9 mouse cellular contexts compared by ENCODE assay signal in the genomic region with DNA sequence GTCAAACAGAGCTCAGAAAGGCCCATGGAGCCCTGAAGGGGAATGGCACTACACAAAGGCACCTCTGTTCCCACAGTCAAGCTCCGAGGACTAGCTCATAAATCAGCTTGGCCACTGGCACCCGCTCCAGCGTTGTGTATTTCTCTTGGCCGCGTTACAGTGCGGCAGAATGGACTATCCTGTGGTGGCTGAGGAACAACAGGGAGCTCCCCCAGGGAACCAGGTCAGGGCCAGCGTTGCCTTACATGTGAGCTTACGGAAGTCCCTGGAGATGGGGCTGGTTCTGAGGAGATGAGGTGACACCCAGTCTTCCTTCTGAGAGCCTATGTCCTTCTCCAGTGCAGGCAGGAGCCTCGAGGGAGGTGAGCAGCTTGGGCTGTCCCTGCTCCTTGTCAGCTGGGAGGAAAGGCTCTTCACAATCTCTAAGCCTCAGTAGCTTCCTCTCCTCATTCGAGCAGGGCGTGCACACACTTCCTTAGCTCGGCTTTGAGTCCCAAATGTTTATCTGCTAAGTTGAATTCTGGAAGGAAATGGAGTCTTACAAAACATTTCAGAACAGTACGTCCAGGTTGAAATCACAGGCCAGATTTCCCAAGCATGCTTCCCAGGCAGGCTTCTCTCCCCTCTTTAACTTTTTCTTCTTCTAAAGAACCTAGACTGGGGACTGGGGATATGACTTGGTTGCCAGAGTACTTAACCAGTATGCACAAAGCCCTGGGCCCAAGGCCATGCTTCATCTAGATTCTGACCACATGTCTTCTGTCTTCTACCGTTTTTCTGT. TPM values are rescaled to one million over a fixed set of nuclear protein-coding genes. Genes with fewer than 3 reads are reported as not detected.
DNase-seq lines count a peak whose midpoint lies in the region; ATAC-seq lines count a peak whose summit lies in the region.
"Had no signal": no experiment of that assay in that cellular context is flagged by ENCODE, and none has a peak within 500 bp of the region (broad histone marks: within the 10 kb centered on the region; RNA-seq: fewer than 3 reads in every experiment).

No protein-coding gene starts in this region.

- 69% methylated on average over 14 of the region's 14 CpGs for WGBS in hindbrain, embryonic 12.5 days
- WGBS in hindbrain, embryonic 11.5 days = 73% methylated on average over 14 of the region's 14 CpGs
- WGBS in kidney, embryonic 14.5 days = 32% methylated on average over 14 of the region's 14 CpGs

- H3K9me3 ChIP-seq in hindbrain, embryonic 12.5 days (replicated peaks) = no peaks in the 10 kb centered on the region
- no peaks in the 10 kb centered on the region for H3K9me3 ChIP-seq in hindbrain, embryonic 11.5 days (ENCODE audit: control insufficient read depth, low read length)
- no peaks in the 10 kb centered on the region for H3K9me3 ChIP-seq in kidney, embryonic 14.5 days (ENCODE audit: control insufficient read depth, low read length)

- peaks cover 7% of the 10 kb centered on the region; the same call in 1 of the 2 replicates for H3K4me1 ChIP-seq in hindbrain, embryonic 12.5 days
- no peaks in the 10 kb centered on the region for H3K4me1 ChIP-seq in hindbrain, embryonic 11.5 days (replicated peaks; ENCODE audit: control insufficient read depth, insufficient read depth, low read length)
- 0 out of 2 replicates have a peak, but pooled peaks cover 3% of the 10 kb centered on the region for H3K4me1 ChIP-seq in kidney, embryonic 14.5 days (ENCODE audit: control insufficient read depth, insufficient read depth, low read length)

- 0 out of 2 replicates have a peak, but pooled peaks have one; percentile 35 for ATAC-seq in hindbrain, embryonic 12.5 days (ENCODE audit: low FRiP score)
- no peak for ATAC-seq in hindbrain, embryonic 11.5 days (ENCODE audit: low FRiP score)
- ATAC-seq in kidney, embryonic 14.5 days (ENCODE audit: low FRiP score, low TSS enrichment) = no peak

- H3K27ac ChIP-seq in hindbrain, embryonic 12.5 days = peak overlapping the region; percentile 60
- no peak overlapping the region for H3K27ac ChIP-seq in hindbrain, embryonic 11.5 days (ENCODE audit: low read depth, low read length)
- peak overlapping the region; percentile 9; the same call in 1 of the 2 replicates for H3K27ac ChIP-seq in kidney, embryonic 14.5 days (ENCODE audit: low read depth, low read length)

- H3K9ac ChIP-seq in hindbrain, embryonic 12.5 days = no peak overlapping the region
- no peak overlapping the region for H3K9ac ChIP-seq in hindbrain, embryonic 11.5 days (ENCODE audit: low read depth, low read length)
- H3K9ac ChIP-seq in kidney, embryonic 14.5 days (ENCODE audit: low read depth, low read length) = no peak overlapping the region

- no peak for DNase-seq in hindbrain, embryonic 11.5 days (ENCODE audit: low spot score)
- peak; percentile 35 to 41 for DNase-seq in cerebellum, postnatal 14 days
- DNase-seq in heart, adult 18-20 months = peak; percentile 88 to 94
- peak; percentile 82 to 83 for DNase-seq in lung, adult 18-20 months
- peak; percentile 54 for DNase-seq in ovary, postnatal 14 days (ENCODE audit: low spot score)
- no peak for DNase-seq in spleen, postnatal 4 days (ENCODE audit: low spot score in 2 of 2)

- H3K4me2 ChIP-seq in hindbrain, embryonic 12.5 days (replicated peaks) = no peak overlapping the region
- no peak overlapping the region for H3K4me2 ChIP-seq in hindbrain, embryonic 11.5 days (replicated peaks; ENCODE audit: low read depth, low read length)
- H3K4me2 ChIP-seq in kidney, embryonic 14.5 days (replicated peaks; ENCODE audit: low read depth, low read length) = no peak overlapping the region

- no peaks in the 10 kb centered on the region for H3K27me3 ChIP-seq in hindbrain, embryonic 12.5 days
- H3K27me3 ChIP-seq in hindbrain, embryonic 11.5 days (ENCODE audit: control insufficient read depth, insufficient read depth, low read length) = no peaks in the 10 kb centered on the region
- H3K27me3 ChIP-seq in kidney, embryonic 14.5 days (ENCODE audit: control insufficient read depth, insufficient read depth, low read length) = no peaks in the 10 kb centered on the region

- H3K36me3 ChIP-seq in hindbrain, embryonic 12.5 days = no peaks in the 10 kb centered on the region
- H3K36me3 ChIP-seq in hindbrain, embryonic 11.5 days (ENCODE audit: control insufficient read depth, insufficient read depth, low read length) = no peaks in the 10 kb centered on the region
- no peaks in the 10 kb centered on the region for H3K36me3 ChIP-seq in kidney, embryonic 14.5 days (ENCODE audit: control insufficient read depth, insufficient read depth, low read length)

- no peak overlapping the region for H3K4me3 ChIP-seq in hindbrain, embryonic 12.5 days
- no peak overlapping the region for H3K4me3 ChIP-seq in hindbrain, embryonic 11.5 days (ENCODE audit: low read depth, low read length)
- no peak overlapping the region for H3K4me3 ChIP-seq in kidney, embryonic 14.5 days (ENCODE audit: low read length)
- H3K4me3 ChIP-seq: erythroblast, embryonic 14.5 days had no signal

RNA-seq across cellular contexts. Expression of a gene that starts 59.3 kb away (rescaled TPM):
- polyA plus RNA-seq in hindbrain, embryonic 12.5 days (2016; fragmentation: Nextera tagmentation; extraction: Ambion mirVana) = 1.8 and 2.9 TPM in 2 replicates
- 0.25 and 0.66 TPM in 2 replicates for polyA plus RNA-seq in hindbrain, embryonic 11.5 days (2014; fragmentation: Nextera tagmentation; extraction: Ambion mirVana)
- 1 to 10 TPM; 6.8 to 9.5 TPM for total RNA-seq in heart, adult 18-20 months (2021)
- 0.11 and 0.26 TPM in 2 replicates for polyA plus RNA-seq in kidney, embryonic 14.5 days (2014; fragmentation: Nextera tagmentation; extraction: Ambion mirVana)
- polyA plus RNA-seq: erythroblast, embryonic 14.5 days had no signal

Comparison
In these comparisons a context has a peak if more than half of its experiments do, and no peak if none do; other contexts are left out.
1. DNase-seq: peak in cerebellum, postnatal 14 days (2 of 2), heart, adult 18-20 months (2 of 2), lung, adult 18-20 months (2 of 2) and ovary, postnatal 14 days (single experiment); none in hindbrain, embryonic 11.5 days (single experiment) and spleen, postnatal 4 days (0 of 2).